Mouse (Mus musculus) neural tube, embryonic 10.5 days (tissue): Measurements from ENCODE around the gene G430095P16Rik.

Experiments
- DNase-seq: peaks from one replicate; pipeline ENCODE4 v3.0.0-alpha.2; 2017; ENCODE audit warnings: low spot score; ENCODE audit errors: extremely low spot score

G430095P16Rik gene

GRCm38 (mm10) chr8:84740895-84741843, 18.4 kb downstream of the G430095P16Rik start:
- no peak for DNase-seq

GRCm38 (mm10) chr8:84742171-84743053, 19.6 kb downstream of the G430095P16Rik start:
- DNase-seq = peak; percentile 77

GRCm38 (mm10) chr8:84743054-84743415, 20.2 kb downstream of the G430095P16Rik start:
- no peak for DNase-seq

- DNase-seq = peak; percentile 72
Observed at GRCm38 (mm10) chr8:84743517-84744420, 21.0 kb downstream of the G430095P16Rik start.

GRCm38 (mm10) chr8:84745032-84745925, 22.5 kb downstream of the G430095P16Rik start:
- peak; percentile 73 for DNase-seq

- no peak for DNase-seq
Observed at GRCm38 (mm10) chr8:84749519-84749918, 26.7 kb downstream of the G430095P16Rik start.

- DNase-seq = no peak
Observed at GRCm38 (mm10) chr8:84752734-84753582, 30.2 kb downstream of the G430095P16Rik start.

- no peak for DNase-seq
Observed at GRCm38 (mm10) chr8:84757501-84757900, 34.7 kb downstream of the G430095P16Rik start.

- DNase-seq = no peak
Observed at GRCm38 (mm10) chr8:84758308-84758707, 35.5 kb downstream of the G430095P16Rik start.

GRCm38 (mm10) chr8:84759126-84759525, 36.3 kb downstream of the G430095P16Rik start:
- DNase-seq = no peak

GRCm38 (mm10) chr8:84759718-84760117, 36.9 kb downstream of the G430095P16Rik start:
- DNase-seq = no peak

- DNase-seq = no peak
Observed at GRCm38 (mm10) chr8:84760405-84760805, 37.6 kb downstream of the G430095P16Rik start.

- DNase-seq = no peak
Observed at GRCm38 (mm10) chr8:84760901-84761300, 38.1 kb downstream of the G430095P16Rik start.

GRCm38 (mm10) chr8:84764100-84764499, 41.3 kb downstream of the G430095P16Rik start:
- DNase-seq = no peak

GRCm38 (mm10) chr8:84764870-84765495, 42.2 kb downstream of the G430095P16Rik start:
- no peak for DNase-seq

GRCm38 (mm10) chr8:84765629-84766028, 42.8 kb downstream of the G430095P16Rik start:
- DNase-seq = no peak

GRCm38 (mm10) chr8:84766422-84766821, 43.6 kb downstream of the G430095P16Rik start:
- DNase-seq = no peak

GRCm38 (mm10) chr8:84767221-84767620, 44.4 kb downstream of the G430095P16Rik start:
- DNase-seq = no peak
